Mouse (Mus musculus): Measurements from ENCODE around the gene Dpp9. TPM values are rescaled to one million over a fixed set of nuclear protein-coding genes. Genes with fewer than 3 reads are reported as not detected.

Gene Dpp9
- polyA plus RNA-seq, 1 experiment from 2014 or later = 23.4 TPM

GRCm38 (mm10) chr17:56241541-56242401, 23.1 kb upstream of the Dpp9 start:
- H3K27ac ChIP-seq (ENCODE audit: low read length) = no peak overlapping the region
- peak; percentile 83 for ATAC-seq (replicated peaks; ENCODE audit: extremely low read depth, insufficient read depth, low FRiP score)
- H3K4me2 ChIP-seq (ENCODE audit: low read depth, low read length) = no peak overlapping the region
- peaks cover 12% of the 10 kb centered on the region for H3K27me3 ChIP-seq (ENCODE audit: control insufficient read depth, insufficient read depth, low read length)
- H3K9me3 ChIP-seq (replicated peaks; ENCODE audit: control insufficient read depth, low read length) = no peaks in the 10 kb centered on the region
- H3K4me3 ChIP-seq (ENCODE audit: low read length) = no peak overlapping the region
- H3K36me3 ChIP-seq (ENCODE audit: control insufficient read depth, insufficient read depth) = no peaks in the 10 kb centered on the region
- WGBS = 1% methylated on average over 33 of the region's 33 CpGs
- H3K9ac ChIP-seq (ENCODE audit: low read length) = no peak overlapping the region
- H3K4me1 ChIP-seq (ENCODE audit: control insufficient read depth, insufficient read depth, low read length) = no peaks in the 10 kb centered on the region

DNA sequence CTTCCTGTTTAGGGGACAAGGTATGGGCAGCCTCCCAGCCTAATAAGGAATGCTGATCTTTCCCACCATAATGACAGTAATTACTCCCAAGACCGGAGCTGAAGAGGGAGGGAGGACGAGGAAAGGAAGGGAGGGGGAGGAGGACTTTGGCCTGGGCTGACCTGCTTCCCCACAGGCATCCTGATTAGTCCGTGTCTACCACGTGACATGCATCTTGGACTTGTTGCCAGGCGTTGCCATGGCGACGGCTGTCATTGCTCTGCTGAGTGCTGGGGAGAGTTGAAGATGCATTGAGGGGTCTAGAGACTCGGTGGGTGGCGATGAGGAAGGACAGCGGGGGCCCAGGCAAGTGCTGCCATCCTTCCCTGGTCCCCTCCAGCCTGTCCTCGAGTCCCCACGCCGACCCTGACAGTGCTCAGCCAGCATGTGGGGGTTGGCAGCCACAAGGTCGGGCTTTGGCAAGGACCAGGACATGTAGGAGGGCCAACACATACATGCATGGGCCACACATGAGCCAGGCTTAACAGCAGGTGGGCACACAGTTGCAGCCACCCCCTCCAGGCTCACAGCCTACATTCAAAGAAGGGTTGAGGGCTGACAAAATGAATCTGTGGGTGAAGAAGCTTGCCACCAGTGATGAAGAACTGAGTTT, 15.2 kb upstream of the Dpp9 start:
- Histone ChIP-seq H3K4me3 (ENCODE audit: low read length) (no peak overlapping the region), H3K27me3 (ENCODE audit: control insufficient read depth, insufficient read depth, low read length) (no peaks in the 10 kb centered on the region; the same call in 1 of the 2 replicates), H3K27ac (ENCODE audit: low read length) (no peak overlapping the region), H3K4me2 (ENCODE audit: low read depth, low read length) (no peak overlapping the region), H3K36me3 (ENCODE audit: control insufficient read depth, insufficient read depth) (no peaks in the 10 kb centered on the region), H3K4me1 (ENCODE audit: control insufficient read depth, insufficient read depth, low read length) (no peaks in the 10 kb centered on the region), H3K9ac (ENCODE audit: low read length) (no peak overlapping the region), H3K9me3 (replicated peaks; ENCODE audit: control insufficient read depth, low read length) (no peaks in the 10 kb centered on the region)
- ATAC-seq (replicated peaks; ENCODE audit: extremely low read depth, insufficient read depth, low FRiP score) = no peak; the same call in 1 of the 2 replicates
- WGBS = 2% methylated on average over 14 of the region's 14 CpGs

DNA sequence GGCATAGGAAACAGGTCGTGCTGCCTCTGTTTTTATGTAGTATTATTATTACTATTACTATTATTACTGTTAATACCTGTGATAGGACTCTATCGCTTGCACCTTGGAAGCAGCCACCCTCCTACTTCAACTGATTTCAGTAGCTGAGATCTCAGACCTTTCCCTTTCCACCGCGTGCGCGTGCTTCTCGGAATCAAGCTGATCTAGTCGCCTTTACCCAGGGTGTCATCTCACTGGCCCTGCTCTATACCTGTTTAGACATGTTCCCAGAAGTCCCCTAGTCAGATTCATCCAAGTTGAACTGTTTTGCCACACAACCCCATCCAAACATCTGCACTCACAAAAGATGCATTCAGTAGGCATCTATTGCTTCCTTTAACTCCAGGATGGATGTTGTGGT, 14.7 kb upstream of the Dpp9 start:
- no peaks in the 10 kb centered on the region for H3K36me3 ChIP-seq (ENCODE audit: control insufficient read depth, insufficient read depth)
- no peak overlapping the region for H3K4me3 ChIP-seq (ENCODE audit: low read length)
- no peak overlapping the region for H3K27ac ChIP-seq (ENCODE audit: low read length)
- H3K9me3 ChIP-seq (replicated peaks; ENCODE audit: control insufficient read depth, low read length) = no peaks in the 10 kb centered on the region
- H3K4me1 ChIP-seq (ENCODE audit: control insufficient read depth, insufficient read depth, low read length) = no peaks in the 10 kb centered on the region
- H3K27me3 ChIP-seq (ENCODE audit: control insufficient read depth, insufficient read depth, low read length) = no peaks in the 10 kb centered on the region; the same call in 1 of the 2 replicates
- H3K4me2 ChIP-seq (ENCODE audit: low read depth, low read length) = no peak overlapping the region
- no peak for ATAC-seq (replicated peaks; ENCODE audit: extremely low read depth, insufficient read depth, low FRiP score)
- H3K9ac ChIP-seq (ENCODE audit: low read length) = no peak overlapping the region
- WGBS = 51% methylated on average over 8 of the region's 8 CpGs

- Histone ChIP-seq H3K4me1 (ENCODE audit: control insufficient read depth, insufficient read depth, low read length) (no peaks in the 10 kb centered on the region), H3K36me3 (ENCODE audit: control insufficient read depth, insufficient read depth) (no peaks in the 10 kb centered on the region), H3K9me3 (replicated peaks; ENCODE audit: control insufficient read depth, low read length) (no peaks in the 10 kb centered on the region), H3K4me2 (ENCODE audit: low read depth, low read length) (no peak overlapping the region), H3K9ac (ENCODE audit: low read length) (no peak overlapping the region), H3K27ac (ENCODE audit: low read length) (no peak overlapping the region), H3K4me3 (ENCODE audit: low read length) (no peak overlapping the region), H3K27me3 (ENCODE audit: control insufficient read depth, insufficient read depth, low read length) (no peaks in the 10 kb centered on the region; the same call in 1 of the 2 replicates)
- ATAC-seq (replicated peaks; ENCODE audit: extremely low read depth, insufficient read depth, low FRiP score) = no peak
- 55% methylated on average over 10 of the region's 10 CpGs for WGBS
Measured at GRCm38 (mm10) chr17:56229943-56230342, 11.2 kb upstream of the Dpp9 start.

DNA sequence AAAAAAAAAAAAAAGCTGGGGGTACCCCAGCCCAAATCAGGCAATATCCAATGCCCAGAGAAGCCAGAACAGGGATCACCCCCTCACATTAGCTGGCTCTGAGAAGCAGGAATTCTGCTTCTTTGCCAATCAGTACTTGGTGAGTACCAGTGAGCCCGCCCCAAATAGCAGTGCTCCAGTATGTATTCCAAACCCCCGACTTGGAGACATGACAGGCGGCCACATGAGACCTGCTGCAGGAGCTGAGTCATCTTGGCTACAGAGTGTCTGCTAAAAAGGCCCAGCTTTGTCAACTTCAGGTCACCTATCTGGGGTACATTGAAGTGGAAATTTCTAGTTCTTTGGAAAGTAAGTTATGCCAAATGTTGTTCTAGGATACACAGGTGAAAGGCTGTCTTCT, 7.9 kb upstream of the Dpp9 start:
- H3K27ac ChIP-seq (ENCODE audit: low read length) = no peak overlapping the region
- H3K4me1 ChIP-seq (ENCODE audit: control insufficient read depth, insufficient read depth, low read length) = no peaks in the 10 kb centered on the region
- no peak overlapping the region for H3K4me3 ChIP-seq (ENCODE audit: low read length)
- H3K4me2 ChIP-seq (ENCODE audit: low read depth, low read length) = no peak overlapping the region
- no peak overlapping the region for H3K9ac ChIP-seq (ENCODE audit: low read length)
- 79% methylated on average over 3 of the region's 3 CpGs for WGBS
- no peaks in the 10 kb centered on the region for H3K9me3 ChIP-seq (replicated peaks; ENCODE audit: control insufficient read depth, low read length)
- H3K27me3 ChIP-seq (ENCODE audit: control insufficient read depth, insufficient read depth, low read length) = no peaks in the 10 kb centered on the region
- no peaks in the 10 kb centered on the region for H3K36me3 ChIP-seq (ENCODE audit: control insufficient read depth, insufficient read depth)
- ATAC-seq (replicated peaks; ENCODE audit: extremely low read depth, insufficient read depth, low FRiP score) = no peak

DNA sequence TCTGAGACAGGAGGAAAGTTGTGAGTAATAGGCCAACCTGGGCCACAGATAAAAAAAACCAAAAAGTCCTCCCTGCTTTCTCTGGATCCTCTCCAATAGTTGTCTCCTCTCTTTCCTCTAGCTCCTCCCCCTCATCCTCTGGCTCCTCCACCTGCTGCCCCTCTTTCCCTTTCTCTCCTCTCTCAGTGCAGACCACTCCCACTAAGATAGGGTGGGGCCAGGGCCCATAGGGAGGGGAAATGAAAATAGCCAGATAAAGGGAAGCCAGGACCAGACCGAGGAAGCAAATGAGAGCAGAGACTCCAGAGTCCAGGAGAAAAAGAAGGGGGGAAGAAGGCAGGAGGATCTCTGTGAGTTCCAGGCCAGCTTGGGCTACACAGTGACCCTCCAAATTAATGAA, 6.2 kb upstream of the Dpp9 start:
- no peaks in the 10 kb centered on the region for H3K27me3 ChIP-seq (ENCODE audit: control insufficient read depth, insufficient read depth, low read length)
- H3K4me1 ChIP-seq (ENCODE audit: control insufficient read depth, insufficient read depth, low read length) = no peaks in the 10 kb centered on the region
- no peak for ATAC-seq (replicated peaks; ENCODE audit: extremely low read depth, insufficient read depth, low FRiP score)
- H3K9ac ChIP-seq (ENCODE audit: low read length) = no peak overlapping the region
- H3K4me3 ChIP-seq (ENCODE audit: low read length) = no peak overlapping the region
- no peaks in the 10 kb centered on the region for H3K36me3 ChIP-seq (ENCODE audit: control insufficient read depth, insufficient read depth)
- H3K9me3 ChIP-seq (replicated peaks; ENCODE audit: control insufficient read depth, low read length) = no peaks in the 10 kb centered on the region
- H3K27ac ChIP-seq (ENCODE audit: low read length) = no peak overlapping the region
- H3K4me2 ChIP-seq (ENCODE audit: low read depth, low read length) = no peak overlapping the region
- WGBS = 30% methylated on average over 1 of the region's 1 CpGs

DNA sequence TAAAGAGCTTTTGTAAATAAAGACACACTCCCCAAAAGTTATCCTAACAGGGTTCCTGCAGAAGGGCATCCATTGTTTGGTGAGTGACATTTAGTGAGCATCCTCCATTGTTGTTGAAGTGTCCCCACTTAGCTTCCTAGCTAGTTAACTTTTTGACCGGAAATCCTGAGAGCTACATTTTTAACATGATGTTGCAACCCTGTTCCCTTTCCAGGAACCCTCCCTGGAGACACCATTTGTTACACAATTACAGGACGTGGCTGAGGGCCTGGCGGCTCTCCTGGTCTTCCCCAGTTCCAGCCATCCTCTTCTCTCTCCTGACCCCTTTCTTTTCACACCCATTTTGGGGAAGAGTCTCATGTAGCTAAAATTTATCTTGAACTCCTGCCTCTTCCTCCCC, 1.1 kb upstream of the Dpp9 start:
- Histone ChIP-seq H3K4me3 (ENCODE audit: low read length) (no peak overlapping the region), H3K4me1 (ENCODE audit: control insufficient read depth, insufficient read depth, low read length) (peaks cover 11% of the 10 kb centered on the region), H3K27me3 (ENCODE audit: control insufficient read depth, insufficient read depth, low read length) (no peaks in the 10 kb centered on the region), H3K27ac (ENCODE audit: low read length) (peak overlapping the region; percentile 61), H3K4me2 (ENCODE audit: low read depth, low read length) (no peak overlapping the region), H3K36me3 (ENCODE audit: control insufficient read depth, insufficient read depth) (no peaks in the 10 kb centered on the region), H3K9ac (ENCODE audit: low read length) (no peak overlapping the region), H3K9me3 (replicated peaks; ENCODE audit: control insufficient read depth, low read length) (no peaks in the 10 kb centered on the region)
- no peak for ATAC-seq (replicated peaks; ENCODE audit: extremely low read depth, insufficient read depth, low FRiP score)
- 39% methylated on average over 3 of the region's 3 CpGs for WGBS

GRCm38 (mm10) chr17:56219251-56219650, 546 bp upstream of the Dpp9 start:
- ATAC-seq (replicated peaks; ENCODE audit: extremely low read depth, insufficient read depth, low FRiP score) = no peak
- 37% methylated on average over 12 of the region's 12 CpGs for WGBS
- Histone ChIP-seq H3K9ac (ENCODE audit: low read length) (peak overlapping the region; percentile 92), H3K4me1 (ENCODE audit: control insufficient read depth, insufficient read depth, low read length) (peaks cover 11% of the 10 kb centered on the region), H3K4me3 (ENCODE audit: low read length) (peak overlapping the region; percentile 89), H3K9me3 (replicated peaks; ENCODE audit: control insufficient read depth, low read length) (no peaks in the 10 kb centered on the region), H3K27ac (ENCODE audit: low read length) (peak overlapping the region; percentile 87), H3K27me3 (ENCODE audit: control insufficient read depth, insufficient read depth, low read length) (no peaks in the 10 kb centered on the region), H3K36me3 (ENCODE audit: control insufficient read depth, insufficient read depth) (no peaks in the 10 kb centered on the region), H3K4me2 (ENCODE audit: low read depth, low read length) (peak overlapping the region; percentile 75)

DNA sequence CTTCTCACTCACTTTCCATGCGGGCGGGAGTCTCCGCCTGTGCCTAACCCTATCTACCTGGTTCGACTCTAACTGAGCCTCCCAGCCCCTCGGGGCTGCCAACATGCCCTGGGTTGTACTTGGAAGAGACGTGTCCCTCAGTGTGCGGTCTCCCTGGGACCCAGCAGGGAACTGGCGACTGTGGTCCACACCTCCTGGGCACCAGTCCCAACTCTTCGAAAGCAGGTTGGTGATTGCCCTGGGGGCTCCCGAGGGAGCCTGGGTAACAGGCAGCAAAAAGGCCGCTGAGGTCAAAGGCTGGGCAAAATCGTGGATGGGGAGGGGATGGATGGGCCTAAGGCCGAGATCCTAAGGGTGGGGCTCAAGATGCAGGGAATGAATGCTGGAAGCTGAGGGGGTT, 1.0 kb downstream of the Dpp9 start:
- peak overlapping the region; percentile 89 for H3K4me3 ChIP-seq (ENCODE audit: low read length)
- H3K9me3 ChIP-seq (replicated peaks; ENCODE audit: control insufficient read depth, low read length) = no peaks in the 10 kb centered on the region
- H3K9ac ChIP-seq (ENCODE audit: low read length) = peak overlapping the region; percentile 92
- ATAC-seq (replicated peaks; ENCODE audit: extremely low read depth, insufficient read depth, low FRiP score) = no peak
- H3K27ac ChIP-seq (ENCODE audit: low read length) = no peak overlapping the region
- WGBS = 63% methylated on average over 13 of the region's 13 CpGs
- no peaks in the 10 kb centered on the region for H3K36me3 ChIP-seq (ENCODE audit: control insufficient read depth, insufficient read depth)
- H3K27me3 ChIP-seq (ENCODE audit: control insufficient read depth, insufficient read depth, low read length) = no peaks in the 10 kb centered on the region
- H3K4me1 ChIP-seq (ENCODE audit: control insufficient read depth, insufficient read depth, low read length) = peaks cover 15% of the 10 kb centered on the region
- peak overlapping the region; percentile 75 for H3K4me2 ChIP-seq (ENCODE audit: low read depth, low read length)
